Mouse (Mus musculus): ENCODE measurements around the gene Mrps35. TPM values are rescaled to one million over a fixed set of nuclear protein-coding genes. Genes with fewer than 3 reads are reported as not detected.

Gene Mrps35
- total RNA-seq, 2 experiments from 2014 or later: 59.3 to 60.8 TPM

DNA sequence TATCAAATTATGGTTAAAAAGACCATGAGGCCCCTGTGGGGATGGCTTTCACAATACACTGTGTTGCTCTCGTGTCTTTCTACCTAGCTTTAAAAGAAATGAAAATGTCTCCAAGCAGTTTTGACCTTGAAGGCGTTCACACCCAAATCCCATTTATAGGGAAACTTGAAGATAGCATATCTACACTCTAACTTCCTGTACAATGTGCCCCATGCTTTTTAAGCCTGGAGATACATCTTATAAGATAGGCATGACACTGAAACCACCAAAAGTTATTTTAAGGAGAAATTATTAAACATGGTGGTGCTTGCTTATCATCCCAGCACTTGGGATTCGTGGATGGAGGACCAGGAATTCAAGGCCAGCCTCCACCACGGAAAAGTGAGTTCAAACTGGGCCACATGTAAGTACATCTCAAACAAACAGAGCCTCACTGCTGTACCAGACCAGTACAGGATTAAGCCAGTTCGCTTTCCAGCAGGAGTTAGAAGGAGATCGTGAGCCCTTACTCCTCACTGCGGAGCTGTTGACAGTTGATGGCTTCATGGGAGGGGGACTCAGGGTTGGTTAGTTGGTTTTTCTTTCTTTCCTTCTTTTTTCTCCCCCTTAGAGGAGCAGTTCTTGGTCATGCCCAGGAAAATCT, 43.0 kb downstream of the Mrps35 start:
- intact Hi-C loops (cut with DNase I): no loop called here
- DNase-seq: no peak

DNA sequence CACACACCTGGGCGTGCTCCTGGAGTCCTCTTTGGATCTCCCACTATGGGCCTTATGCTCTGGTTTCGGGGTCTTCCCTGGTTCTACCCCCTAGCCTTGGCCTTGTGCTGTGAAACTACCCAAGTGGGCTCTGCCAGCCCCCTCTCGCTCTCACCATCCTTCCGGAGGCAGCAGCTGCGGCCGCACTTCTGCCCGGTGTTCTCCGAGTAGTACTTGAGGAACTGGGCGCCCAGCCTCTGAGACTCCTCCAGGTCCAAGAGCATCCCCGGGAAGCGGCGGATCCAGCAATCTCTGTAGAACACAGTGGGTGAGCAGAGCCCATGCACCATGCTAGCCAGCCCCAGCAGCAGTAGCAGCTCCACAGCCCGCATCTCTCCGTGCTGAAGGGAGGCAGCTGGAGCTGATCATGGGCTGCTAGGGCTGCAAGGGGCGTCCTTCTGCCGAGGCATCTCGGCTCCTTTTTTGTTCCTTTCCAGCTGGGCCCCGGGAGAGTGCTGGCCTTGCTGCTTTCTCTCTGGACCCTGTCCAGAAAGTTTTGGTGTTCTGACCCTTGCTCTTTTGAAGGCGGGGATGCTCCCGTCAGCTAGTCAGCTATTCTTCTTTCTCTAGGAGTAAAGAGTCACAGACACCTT, 44.1 kb downstream of the Mrps35 start, which contains the start of gene Mansc4:
Gene Mansc4 (minus strand): TSS at position 439 of the 632 bp plus-strand sequence.
- peak; percentile 34 for DNase-seq
- intact Hi-C loops (cut with DNase I): no loop called here

DNA sequence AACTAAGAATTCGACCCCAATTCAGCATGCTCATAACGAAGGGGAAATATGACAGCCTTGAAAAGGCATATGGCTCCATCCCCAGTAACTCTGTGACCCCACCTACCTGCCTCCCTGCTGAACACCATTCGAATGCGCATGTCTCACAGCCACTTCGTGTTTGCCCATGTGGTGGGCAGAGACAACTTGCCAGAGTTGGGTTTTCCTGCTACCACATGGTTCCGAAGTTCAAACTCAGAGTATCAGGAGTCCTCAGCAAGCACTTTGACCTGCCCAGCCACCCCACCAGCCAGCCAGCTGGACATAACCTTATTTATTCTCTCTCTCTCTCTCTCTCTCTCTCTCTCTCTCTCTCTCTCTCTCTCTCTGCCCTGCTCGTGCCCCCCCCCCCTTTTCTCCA, 45.2 kb downstream of the Mrps35 start:
- intact Hi-C loops (cut with DNase I): no loop called here
- DNase-seq: no peak

DNA sequence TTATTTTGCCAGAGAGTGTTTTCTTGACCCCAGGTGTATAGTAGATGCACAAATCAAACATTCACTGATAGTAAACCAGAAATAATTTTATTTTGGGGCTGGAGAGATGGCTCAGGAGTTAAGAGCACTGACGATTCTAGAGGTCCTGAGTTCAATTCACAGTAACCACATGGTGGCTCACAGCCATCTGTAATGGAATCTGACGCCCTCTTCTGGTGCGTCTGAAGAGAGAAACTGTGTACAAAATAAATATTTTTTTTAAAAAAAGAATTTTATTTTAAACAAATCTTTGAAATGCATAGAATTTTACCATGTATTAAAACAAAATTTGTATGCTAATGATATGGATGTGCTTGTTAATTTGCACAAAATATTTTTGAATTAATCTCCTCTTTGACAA, 46.0 kb downstream of the Mrps35 start:
- intact Hi-C loops (cut with DNase I): no loop called here
- DNase-seq: no peak

DNA sequence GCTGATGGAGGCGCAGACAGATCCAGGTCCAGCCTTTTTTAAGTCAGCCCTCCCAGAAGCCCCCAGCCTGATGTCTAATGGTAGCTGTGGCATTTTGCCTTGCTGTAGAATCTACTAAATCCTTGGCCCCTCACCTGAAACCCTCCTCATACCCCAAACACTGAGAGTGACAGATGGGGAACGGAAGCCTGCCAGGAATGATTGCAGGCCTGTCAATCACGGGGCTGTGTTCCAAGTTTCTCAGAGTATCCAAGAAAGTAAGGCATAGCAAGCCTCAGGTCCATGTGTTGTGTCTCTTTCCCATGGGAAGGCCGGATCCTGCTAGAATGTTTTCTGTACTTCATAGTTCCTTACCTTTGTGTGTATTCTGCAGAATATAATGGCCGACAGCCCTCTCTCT, 47.6 kb downstream of the Mrps35 start:
- DNase-seq: peak; percentile 36
- intact Hi-C loops (cut with DNase I): no loop called here

DNA sequence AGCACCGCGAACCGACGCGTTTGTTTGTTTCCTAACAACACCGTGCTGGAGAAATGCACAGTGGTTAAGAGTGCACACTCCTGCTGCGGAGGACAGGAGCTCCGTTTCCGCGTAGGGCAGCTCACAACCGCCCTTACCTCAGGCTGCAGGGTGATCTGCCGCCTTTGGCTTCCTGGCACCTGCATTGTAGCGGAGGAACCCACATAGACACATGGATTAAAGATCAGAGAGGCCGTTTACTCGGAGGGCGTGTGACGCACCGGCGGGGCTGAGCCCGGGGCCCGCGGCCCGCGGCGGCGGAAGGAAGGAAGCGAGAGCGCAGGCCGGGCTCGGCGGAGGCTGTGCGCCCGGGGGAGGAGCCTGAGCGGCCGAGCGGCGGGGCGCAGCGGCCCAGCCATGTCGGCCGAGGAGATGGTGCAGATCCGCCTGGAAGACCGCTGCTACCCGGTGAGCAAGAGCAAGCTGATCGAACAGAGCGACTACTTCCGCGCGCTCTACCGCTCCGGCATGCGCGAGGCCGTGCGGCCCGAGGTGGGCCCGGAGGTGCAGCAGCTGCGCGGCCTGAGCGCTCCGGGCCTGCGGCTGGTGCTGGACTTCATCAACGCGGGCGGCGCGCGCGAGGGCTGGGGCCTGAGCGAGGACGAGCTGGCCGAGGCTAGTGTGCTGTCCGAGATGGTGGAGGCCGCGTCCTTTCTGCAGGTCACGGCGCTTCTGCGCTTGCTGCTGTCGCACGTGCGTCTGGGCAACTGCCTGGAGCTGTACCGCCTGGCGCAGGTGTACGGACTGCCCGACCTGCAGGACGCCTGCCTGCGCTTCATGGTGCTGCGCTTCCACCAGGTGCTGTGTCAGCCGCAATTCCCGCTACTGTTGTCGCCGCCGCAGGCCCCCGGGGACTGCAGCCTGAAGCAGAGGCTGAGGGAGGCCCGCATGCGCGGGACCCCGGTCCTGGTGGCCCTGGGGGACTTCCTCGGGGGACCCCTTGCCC, 48.9 kb downstream of the Mrps35 start, which contains the start of gene Klhl42:
Gene Klhl42 (plus strand): TSS at position 244 of the 985 bp plus-strand sequence.
- DNase-seq: peak; percentile 64
- intact Hi-C loops (cut with DNase I): no loop called here

DNA sequence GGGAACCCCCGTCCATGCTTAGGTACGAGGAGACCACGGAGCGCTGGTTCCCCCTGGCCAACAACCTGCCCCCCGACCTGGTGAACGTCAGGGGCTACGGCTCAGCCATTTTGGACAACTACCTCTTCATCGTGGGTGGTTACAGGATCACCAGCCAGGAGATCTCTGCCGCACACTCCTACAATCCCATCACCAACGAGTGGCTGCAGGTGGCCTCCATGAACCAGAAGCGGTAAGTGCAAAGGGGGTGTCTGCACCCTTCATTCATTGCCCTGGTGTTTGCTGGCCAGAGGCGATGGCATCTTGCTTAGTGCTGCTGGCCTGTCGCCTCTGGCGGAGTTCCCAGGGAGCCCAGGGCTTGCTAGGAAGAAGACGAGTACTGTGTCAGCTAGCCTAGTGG, 49.6 kb downstream of the Mrps35 start:
- intact Hi-C loops (cut with DNase I): no loop called here
- DNase-seq: peak; percentile 77

DNA sequence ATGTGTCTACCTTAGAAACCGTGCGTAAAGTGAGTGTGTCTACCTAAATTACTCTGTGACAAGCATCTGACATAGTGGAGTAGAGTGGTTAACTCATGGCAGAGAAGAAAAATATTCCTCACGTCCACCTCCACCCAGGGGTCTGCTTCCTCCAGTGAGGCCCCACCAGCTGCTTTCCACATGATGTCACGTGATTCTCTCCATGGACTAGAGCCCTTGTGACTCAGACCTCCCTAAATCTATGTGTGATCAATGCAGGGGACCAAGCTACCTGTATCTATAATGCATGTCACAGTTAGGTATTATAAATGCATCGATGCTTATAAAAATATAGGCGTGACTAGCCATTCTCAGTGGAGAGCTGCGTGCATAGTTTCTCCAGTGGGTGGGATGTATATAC, 52.2 kb downstream of the Mrps35 start:
- intact Hi-C loops (cut with DNase I): no loop called here
- no peak for DNase-seq

DNA sequence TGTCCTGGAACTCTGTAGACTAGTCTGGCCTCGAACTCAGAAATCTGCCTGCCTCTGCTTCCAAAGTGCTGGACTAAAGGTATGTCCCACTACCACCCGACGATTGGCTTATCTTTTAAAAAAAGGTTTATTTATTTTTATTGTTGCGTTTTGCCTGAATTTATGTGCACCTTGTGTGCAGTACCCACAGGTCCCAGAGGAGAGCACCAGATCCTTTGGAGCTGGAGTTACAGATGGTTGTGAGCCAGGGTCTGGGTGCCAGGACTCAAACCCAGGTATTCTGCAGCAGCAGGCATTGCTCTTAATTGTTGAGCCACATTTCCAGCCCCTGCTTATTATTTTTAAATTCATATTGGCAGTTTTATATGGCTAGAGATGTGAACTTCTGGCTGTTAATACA, 53.5 kb downstream of the Mrps35 start:
- intact Hi-C loops (cut with DNase I): no loop called here
- no peak for DNase-seq

DNA sequence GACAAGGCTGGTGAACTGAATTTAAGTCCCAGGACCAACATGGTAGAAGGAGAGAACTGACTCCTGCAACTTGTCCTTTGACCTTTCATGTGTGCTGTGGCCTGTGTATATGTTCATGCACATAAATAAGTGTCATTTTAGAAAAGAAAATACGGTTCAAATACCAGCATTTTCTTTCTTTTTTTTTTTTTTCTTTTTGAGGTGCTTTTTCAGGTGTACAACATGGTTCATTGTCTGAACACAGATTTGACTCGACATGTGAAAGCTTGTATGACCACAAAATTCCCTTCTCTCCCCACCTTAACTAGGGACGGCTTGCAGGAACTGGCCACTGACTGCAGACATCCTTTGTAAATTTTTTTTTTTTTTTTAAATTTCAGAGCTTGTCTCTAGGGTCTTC, 54.4 kb downstream of the Mrps35 start:
- DNase-seq: no peak
- intact Hi-C loops (cut with DNase I): no loop called here

DNA sequence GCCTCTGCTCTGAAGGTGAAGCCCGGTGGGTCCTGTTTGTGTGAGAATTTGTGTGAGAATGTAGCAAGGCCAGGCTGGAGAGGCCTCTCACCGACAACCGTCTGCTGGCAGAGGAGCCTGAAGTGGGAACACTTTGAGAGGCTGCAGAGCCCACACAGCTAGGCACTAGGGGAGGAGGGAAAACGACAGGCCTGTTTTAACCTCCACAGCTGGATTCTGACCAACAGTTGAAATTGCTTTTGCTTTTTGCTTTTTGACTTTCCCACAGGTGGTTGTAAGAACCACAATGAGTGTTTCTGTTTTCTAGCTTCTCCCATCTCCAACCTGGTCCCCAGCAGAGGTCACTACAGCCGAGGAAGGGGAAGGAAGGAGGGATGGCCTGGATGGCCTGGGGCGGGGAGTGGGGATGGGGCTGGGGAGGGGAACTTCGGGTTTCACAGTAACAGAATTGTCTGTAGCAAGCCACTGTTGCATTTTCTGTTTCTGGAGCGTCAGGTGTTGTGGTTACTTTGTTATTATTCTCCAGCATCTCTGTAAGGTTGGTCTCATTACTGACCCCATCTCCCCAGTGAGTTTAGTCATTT, 54.9 kb downstream of the Mrps35 start:
- DNase-seq: no peak
- intact Hi-C loops (cut with DNase I): no loop called here

DNA sequence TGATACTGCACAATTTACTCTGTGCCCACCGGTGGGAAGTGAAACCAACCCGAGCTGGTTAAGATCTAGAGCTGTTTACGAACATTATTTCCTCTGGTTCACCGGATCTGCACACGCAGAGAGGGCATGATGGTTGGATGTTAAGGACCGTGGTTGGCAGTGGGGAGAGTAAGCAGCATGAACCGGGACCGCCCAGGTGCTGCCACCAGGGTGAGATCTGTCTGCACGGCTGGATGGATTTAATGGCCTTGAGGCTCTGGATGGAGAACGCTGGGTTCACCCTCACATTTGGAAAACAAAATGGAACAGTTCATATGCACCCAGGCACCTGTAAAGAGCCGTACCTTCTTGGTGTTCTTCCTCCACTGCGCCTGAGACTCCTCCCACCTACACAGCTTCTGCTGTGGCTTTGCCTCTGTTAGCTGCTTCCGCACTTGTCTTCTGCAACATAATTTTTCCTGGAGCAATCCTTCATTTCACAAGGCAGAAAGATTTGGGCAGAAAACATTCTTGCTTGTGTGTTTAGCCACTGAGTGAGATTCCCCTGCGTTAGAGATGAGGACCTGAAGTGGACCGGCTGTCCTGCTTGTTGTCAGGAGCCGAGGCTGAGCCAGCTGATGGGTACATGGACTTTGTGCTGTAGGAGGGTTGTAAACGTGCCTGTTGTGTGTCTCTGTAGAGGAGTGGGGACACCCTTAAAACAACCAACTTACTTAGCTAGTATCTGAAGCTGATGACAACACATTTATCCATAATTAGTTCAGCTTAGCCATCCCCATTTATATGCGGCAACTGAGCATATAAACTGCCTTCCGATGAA, 57.1 kb downstream of the Mrps35 start:
- intact Hi-C loops (cut with DNase I): no loop called here
- no peak for DNase-seq

DNA sequence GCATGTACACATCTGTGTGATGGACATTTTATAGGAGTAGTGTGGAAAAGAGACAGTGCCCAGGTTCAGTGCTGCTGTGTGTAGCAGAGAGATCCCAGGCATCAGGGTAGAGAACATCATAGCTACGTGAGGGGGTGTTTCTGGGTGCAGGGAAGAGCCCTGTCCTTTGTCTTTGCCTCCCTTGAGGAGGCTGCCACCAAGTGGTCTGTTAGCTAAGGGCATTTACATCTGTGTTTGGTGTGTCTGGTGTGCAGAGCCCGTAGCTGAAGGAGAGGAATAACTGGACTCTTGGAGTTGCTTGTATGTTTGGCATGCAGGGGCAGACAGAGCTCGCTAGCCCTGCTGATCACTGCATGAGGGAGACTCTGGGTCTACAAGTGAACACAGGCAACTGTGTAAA, 59.7 kb downstream of the Mrps35 start:
- no peak for DNase-seq
- intact Hi-C loops (cut with DNase I): no loop called here

DNA sequence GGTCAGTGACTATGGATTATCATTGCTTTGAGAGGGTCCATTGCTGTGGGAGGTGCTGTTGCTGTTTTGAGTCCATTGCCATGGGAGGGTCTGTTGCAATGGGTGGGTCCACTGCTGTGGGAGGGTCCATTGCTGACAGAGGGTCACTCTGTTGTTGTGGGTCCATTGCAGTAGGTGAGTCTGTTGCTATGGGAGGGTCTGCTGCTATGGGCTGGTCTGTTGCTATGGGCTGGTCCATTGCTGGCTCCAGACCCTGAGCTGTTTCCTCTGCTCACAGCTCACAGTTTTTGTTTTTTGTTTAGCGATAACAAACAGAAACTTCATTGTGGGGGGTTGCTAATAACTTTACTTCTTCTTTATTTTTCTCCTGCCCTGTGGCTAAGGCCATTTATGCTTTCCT, 63.0 kb downstream of the Mrps35 start:
- intact Hi-C loops (cut with DNase I): no loop called here
- DNase-seq: no peak

DNA sequence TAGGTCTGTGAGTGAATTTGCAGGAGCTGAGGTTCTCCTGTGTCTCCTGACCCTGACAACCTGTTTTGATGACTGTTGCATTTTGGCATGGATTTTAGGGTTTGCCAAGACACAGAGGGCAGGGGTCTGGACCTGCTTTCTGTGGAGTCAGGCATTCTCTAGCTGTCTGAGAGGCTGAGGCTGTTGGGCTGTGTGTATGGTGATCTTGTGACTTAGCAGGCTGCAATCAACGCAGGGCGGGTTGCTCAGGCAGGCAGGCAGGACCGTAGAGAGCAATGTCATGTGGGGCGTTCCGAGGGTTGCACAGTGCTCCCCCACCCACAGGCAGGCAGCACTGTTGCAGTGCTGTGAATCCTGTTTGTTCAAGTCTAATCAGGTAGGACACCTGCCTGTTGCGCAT, 64.2 kb downstream of the Mrps35 start:
- intact Hi-C loops (cut with DNase I): no loop called here
- no peak for DNase-seq

DNA sequence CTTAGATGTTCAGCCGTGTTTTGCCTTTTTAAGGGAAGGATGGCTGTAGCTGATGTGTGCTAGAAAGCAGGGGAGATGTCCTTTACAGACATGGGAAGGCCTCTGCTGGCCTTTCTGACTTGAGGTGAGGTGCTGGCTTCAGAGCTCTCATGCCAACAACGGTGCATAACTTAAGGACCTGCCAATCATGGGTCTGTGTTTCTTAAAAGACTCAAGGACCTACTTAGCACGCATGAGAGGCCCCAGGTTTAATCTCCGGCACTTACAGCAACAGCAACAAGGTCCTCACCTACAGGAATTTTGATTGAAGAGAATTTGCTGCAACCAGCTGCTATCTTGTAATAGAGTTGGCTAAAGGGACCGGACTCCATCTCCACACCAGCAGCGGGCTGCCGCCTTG, 66.7 kb downstream of the Mrps35 start:
- DNase-seq: no peak
- intact Hi-C loops (cut with DNase I): no loop called here

DNA sequence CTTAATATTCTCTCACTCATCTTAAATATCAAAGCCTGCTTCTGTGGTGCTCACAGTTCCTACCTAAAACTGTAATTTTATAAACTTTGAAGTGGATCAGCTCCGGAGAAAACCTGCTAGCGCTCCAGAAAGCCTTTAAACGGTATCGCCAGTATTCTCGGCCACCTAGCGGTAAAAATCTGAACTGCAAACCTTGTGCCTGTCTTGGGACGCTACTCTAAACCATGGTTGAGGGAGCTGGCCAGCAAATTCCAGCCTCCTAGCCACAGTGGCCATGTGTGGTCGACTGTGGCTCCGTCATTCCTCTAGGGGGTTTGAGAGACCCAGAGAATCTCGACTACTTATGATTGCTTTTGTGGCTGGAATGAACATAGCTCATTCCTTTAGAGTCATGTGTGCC, 74.0 kb downstream of the Mrps35 start:
- intact Hi-C loops (cut with DNase I): no loop called here
- peak; percentile 82 for DNase-seq

DNA sequence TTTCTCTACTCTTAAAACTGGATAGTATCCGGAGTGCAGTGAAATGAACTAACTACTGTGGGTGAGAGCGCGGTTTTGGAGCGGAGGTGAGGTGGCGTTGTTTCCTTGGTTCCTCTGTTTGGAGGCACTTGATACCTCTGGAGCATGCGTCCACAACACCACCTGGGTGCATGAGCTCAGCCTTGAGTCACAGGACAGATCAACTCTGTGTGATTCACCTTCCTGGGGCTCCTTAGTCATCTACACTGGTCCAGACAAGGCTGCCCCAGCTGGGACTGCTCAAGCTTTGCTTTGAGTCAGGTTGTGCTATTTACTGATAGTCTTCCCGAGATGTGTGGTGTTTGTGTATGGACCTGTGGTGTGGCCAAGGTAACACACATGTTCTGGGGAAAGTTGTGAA, 75.2 kb downstream of the Mrps35 start:
- intact Hi-C loops (cut with DNase I): no loop called here
- DNase-seq: no peak

DNA sequence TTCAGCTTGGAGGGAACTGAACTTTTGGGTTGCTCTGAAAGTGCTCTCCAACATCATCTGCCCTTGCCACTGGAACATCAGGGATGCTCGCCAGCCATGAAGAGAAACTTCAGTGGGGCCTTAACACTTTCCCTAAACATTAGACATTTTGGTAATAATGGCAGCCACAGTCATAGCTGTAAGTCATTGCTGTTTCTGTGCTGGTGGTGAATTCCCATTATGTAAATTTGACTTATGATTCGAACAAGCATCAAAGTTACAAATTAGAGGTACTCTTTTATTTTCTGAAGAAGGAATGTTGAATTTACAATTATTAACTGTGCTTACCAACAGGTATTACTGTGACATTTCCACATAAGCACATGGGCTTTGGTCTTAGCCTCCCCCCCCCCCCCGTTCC, 75.6 kb downstream of the Mrps35 start:
- no peak for DNase-seq
- intact Hi-C loops (cut with DNase I): no loop called here

DNA sequence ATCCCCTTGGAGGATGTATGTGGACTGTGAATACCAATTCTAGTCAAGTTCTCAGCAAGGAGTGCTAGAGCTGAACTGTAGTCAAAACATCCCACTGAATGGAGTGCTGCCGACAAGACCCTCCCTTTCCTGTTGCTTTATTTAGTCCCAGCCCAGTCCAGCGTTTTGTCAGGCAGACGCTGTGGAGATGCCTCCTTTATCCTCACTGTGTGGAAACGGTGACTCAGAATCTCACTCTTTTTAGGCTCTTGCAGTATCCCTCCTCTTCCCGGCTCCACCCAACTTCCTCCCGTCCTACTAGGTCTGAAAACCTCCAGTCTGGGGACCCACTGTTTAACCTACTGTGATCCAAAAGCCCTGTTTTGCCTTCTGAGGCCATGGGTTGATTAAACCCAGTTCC, 78.8 kb downstream of the Mrps35 start:
- no peak for DNase-seq
- intact Hi-C loops (cut with DNase I): no loop called here
